Mouse (Mus musculus): ENCODE results near the gene Nup62. TPM values are rescaled to one million over a fixed set of nuclear protein-coding genes. Genes with fewer than 3 reads are reported as not detected.

Gene Nup62
- polyA plus RNA-seq, 1 experiment from 2014 or later = 100 TPM

DNA sequence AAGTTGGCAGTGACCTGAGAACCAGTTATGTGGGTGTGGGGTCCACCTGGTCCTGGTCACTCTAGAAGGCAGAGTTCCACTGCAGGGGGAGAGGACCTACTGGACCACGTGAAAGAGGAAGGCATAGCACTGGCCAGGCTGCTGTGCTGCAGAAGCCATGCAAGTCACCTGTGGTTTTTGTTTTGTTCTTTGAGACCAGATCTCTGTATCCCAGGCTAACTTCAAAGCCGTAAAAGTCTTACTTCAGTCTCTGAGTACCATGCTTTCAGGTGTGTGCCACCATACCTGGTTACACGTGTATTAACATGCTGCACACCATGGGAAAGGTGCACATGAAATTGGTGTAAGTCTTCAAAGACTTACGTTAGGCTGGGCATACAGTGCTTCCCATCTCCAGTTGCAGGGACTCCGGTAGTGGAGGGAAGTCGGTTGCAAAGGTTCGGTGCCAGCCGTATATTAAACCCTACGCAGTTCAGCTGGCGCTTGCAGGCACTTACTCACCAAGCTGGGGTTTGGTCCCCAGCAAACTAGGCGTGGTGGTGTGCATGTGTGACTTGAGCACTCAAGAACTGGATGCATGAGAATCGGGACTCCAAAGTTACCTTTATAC, 35.8 kb downstream of the Nup62 start:
- 0 out of 2 replicates have a peak overlapping the region, but pooled peaks have one; percentile 79 for H3K4me3 ChIP-seq (replicated peaks)
- ATAC-seq (replicated peaks; ENCODE audit: low FRiP score) = no peak
- H3K4me2 ChIP-seq = 0 out of 2 replicates have a peak overlapping the region, but pooled peaks have one; percentile 78
- no peaks in the 10 kb centered on the region for H3K27me3 ChIP-seq
- 91% methylated on average over 12 of the region's 12 CpGs for WGBS
- no peak overlapping the region; the same call in 1 of the 2 replicates for H3K27ac ChIP-seq
- peaks cover 71% of the 10 kb centered on the region for H3K4me1 ChIP-seq
- H3K9me3 ChIP-seq (replicated peaks) = no peaks in the 10 kb centered on the region
- H3K36me3 ChIP-seq = peaks cover 22% of the 10 kb centered on the region
- H3K9ac ChIP-seq = peak overlapping the region; percentile 77

DNA sequence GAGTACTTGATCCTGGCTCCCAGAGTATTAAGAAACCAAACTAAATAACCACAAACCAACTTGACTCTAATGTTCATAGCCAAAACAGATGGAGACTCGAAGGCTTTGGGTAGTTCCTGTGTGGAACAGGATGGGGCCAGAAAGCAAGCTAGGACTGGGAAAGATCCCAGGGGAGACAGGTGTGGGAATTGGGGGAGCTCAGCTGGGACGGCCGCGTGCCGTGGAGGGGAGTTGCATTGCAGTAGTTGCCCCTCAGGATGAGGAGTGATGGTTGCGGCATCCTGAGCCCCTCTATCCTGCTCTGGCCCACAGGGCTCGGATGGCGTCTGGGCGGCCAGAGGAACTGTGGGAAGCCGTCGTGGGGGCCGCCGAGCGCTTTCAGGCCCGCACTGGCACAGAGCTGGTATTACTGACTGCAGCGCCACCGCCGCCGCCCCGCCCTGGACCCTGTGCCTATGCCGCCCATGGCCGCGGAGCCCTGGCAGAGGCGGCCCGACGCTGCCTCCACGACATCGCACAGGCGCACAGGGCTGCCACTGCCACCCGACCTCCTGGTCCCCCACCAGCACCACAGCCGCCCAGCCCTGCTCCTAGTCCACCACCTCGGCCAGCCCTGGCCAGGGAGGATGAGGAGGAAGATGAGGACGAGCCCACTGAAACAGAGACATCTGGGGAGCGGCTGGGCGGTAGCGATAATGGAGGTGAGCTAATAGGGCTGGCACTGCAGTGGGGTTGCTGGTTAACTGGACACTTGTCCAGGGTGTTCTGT, 36.6 kb downstream of the Nup62 start:
- Histone ChIP-seq H3K9me3 (replicated peaks) (no peaks in the 10 kb centered on the region), H3K4me2 (0 out of 2 replicates have a peak overlapping the region, but pooled peaks have one; percentile 13), H3K4me1 (peaks cover 68% of the 10 kb centered on the region), H3K27me3 (no peaks in the 10 kb centered on the region), H3K36me3 (peaks cover 19% of the 10 kb centered on the region), H3K4me3 (replicated peaks) (no peak overlapping the region), H3K27ac (no peak overlapping the region), H3K9ac (no peak overlapping the region)
- WGBS = 86% methylated on average over 36 of the region's 36 CpGs
- ATAC-seq (replicated peaks; ENCODE audit: low FRiP score) = no peak

DNA sequence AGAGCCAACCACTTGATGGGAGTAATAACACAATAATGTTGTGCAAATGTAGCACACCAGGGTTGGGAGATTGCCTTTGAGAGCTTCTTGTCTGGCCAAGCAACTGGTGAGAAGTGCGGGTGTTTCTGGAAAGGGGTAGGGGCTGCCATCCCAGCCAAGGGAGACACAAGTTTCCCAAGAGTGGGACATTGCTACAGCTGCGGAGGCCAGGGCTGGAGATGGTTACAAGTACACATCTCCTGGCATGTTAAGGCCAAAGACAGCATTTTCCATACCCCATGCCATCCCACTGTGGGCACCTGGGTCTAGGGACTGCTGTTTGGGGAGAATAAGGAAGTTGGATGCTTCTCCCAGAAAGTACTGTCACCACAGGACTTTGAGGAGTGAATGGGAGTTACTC, 37.2 kb downstream of the Nup62 start:
- 93% methylated on average over 2 of the region's 2 CpGs for WGBS
- Histone ChIP-seq H3K9me3 (replicated peaks) (no peaks in the 10 kb centered on the region), H3K27me3 (no peaks in the 10 kb centered on the region), H3K27ac (no peak overlapping the region), H3K9ac (peak overlapping the region; percentile 63; the same call in 1 of the 2 replicates), H3K4me2 (no peak overlapping the region), H3K36me3 (peaks cover 19% of the 10 kb centered on the region), H3K4me1 (peaks cover 68% of the 10 kb centered on the region), H3K4me3 (replicated peaks) (peak overlapping the region; percentile 58)
- ATAC-seq (replicated peaks; ENCODE audit: low FRiP score) = no peak

DNA sequence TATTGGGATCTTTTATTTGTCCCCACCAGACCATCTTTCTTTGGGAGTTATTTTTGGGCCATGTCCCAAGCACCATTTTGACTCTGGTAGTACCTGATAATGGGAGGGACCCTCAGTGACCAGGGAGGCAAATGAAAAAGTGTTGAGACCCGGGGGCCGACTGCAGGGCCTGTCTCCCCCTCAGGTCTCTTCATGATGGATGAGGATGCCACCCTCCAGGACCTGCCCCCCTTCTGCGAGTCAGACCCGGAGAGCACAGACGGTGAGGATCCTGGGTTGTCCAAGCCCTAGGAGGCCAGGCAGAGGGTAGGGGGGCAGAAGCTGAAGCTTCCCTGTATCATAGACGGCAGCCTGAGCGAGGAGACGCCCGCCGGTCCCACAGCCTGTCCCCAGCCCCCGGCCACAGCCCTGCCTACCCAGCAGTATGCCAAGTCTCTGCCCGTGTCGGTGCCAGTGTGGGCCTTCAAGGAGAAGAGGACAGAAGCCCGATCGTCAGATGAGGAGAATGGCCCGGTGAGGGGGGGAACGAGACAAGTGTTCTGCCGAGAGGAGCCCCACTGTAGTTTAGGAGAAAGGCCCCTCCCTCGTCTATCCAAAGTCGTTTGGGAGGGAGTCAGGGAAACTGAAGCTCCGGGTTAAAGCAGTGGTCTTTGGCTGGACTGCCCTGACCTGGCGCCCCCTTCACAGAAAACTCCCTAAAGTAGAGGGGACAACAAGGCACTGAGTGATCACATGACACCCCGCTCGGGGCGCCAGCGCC, 37.9 kb downstream of the Nup62 start:
- no peak; the same call in 1 of the 2 replicates for ATAC-seq (replicated peaks; ENCODE audit: low FRiP score)
- Histone ChIP-seq H3K9ac (peak overlapping the region; percentile 63), H3K4me1 (peaks cover 73% of the 10 kb centered on the region), H3K27me3 (no peaks in the 10 kb centered on the region), H3K4me3 (replicated peaks) (peak overlapping the region; percentile 58), H3K27ac (peak overlapping the region; percentile 99), H3K36me3 (peaks cover 21% of the 10 kb centered on the region), H3K9me3 (replicated peaks) (no peaks in the 10 kb centered on the region), H3K4me2 (peak overlapping the region; percentile 96)
- 23% methylated on average over 26 of the region's 26 CpGs for WGBS

DNA sequence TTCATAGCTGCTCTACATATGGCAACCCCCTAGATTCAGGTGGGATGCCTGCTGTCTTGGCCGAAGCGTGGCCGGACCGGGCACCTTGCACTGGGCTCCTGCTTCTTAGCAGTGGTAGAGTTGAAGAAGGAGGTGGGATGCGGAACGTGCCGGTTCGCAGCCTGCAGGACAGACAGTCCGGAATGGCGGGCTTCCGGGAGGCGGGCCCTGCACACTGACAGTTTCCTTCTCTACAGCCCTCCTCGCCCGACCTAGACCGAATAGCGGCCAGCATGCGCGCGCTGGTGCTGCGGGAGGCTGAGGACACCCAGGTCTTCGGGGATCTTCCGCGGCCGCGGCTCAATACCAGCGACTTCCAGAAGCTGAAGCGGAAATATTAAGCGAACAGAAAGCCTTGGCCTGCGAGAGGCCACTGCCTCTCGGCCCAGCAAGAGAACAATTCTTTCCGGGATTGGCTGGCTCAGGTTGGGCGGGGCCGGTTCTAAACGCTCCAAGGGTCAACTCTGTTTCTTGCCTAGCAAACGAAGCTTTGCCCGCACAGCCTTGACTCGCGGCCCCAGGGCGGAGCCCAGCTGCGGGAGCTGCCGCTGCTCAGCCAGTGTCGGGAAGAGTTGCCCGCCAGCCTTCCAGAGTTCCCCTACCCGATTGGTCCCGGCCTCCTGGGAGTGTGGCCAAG, 38.6 kb downstream of the Nup62 start:
- WGBS = 2% methylated on average over 45 of the region's 45 CpGs
- H3K9ac ChIP-seq = peak overlapping the region; percentile 63
- H3K9me3 ChIP-seq (replicated peaks) = no peaks in the 10 kb centered on the region
- H3K4me3 ChIP-seq (replicated peaks) = peak overlapping the region; percentile 58
- H3K27me3 ChIP-seq = no peaks in the 10 kb centered on the region
- peaks cover 26% of the 10 kb centered on the region for H3K36me3 ChIP-seq
- peak overlapping the region; percentile 99 for H3K27ac ChIP-seq
- peak; percentile 57 for ATAC-seq (replicated peaks; ENCODE audit: low FRiP score)
- H3K4me1 ChIP-seq = peaks cover 73% of the 10 kb centered on the region
- peak overlapping the region; percentile 96 for H3K4me2 ChIP-seq

DNA sequence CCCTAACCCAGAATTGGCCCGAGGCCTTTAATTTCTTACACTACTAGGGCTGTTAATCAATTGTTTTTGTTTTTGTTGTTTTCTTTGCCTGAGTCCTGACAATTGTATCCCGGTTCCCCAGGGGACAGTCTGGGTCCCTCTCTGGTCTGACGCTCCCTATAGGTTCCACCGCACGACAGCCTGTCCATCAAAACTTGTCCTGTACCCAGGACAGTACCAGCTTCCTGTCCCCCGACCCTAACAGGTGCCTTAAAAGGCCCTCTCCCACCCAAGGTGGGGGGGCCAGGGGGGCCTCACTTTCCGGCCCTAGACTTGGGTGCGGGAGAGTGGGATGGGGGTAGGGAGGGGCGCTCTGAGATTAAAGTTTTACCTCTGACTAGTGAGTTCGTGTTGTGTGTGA, 39.1 kb downstream of the Nup62 start:
- Histone ChIP-seq H3K9ac (peak overlapping the region; percentile 63), H3K4me2 (peak overlapping the region; percentile 96), H3K9me3 (replicated peaks) (no peaks in the 10 kb centered on the region), H3K4me1 (peaks cover 73% of the 10 kb centered on the region), H3K36me3 (peaks cover 32% of the 10 kb centered on the region), H3K27me3 (no peaks in the 10 kb centered on the region), H3K4me3 (replicated peaks) (peak overlapping the region; percentile 58), H3K27ac (peak overlapping the region; percentile 99)
- 27% methylated on average over 10 of the region's 10 CpGs for WGBS
- no peak for ATAC-seq (replicated peaks; ENCODE audit: low FRiP score)

DNA sequence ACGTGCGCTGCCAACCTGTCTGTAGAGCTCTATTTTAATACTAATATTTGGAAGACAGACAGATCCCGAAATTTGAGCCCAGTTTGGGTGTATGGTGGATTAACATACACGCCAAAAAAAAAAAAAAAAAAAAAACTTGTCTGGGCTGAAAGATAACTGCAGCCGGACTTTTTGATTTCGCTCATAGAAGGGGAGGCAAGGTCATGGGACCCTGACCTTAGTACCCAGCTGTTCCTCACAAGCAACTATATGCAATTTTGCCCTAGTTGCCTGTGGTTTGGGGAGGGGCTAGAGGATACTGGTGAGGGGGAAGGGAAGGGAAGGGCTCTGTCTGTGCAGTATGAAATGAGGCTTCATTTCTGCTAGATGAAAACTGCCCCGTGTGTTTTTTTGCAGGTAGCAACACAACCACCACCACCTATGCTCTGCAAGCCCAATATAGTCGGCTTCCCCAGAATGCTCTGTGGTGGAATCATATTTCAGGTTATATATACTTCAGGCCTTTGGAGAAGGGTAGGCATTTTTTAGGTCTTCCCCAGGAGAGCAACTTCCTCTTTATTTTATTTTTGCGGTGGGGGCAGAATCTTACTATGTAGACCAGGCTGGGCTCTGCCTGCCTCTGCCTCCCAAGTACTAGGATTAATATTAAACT, 40.5 kb downstream of the Nup62 start:
- ATAC-seq (replicated peaks; ENCODE audit: low FRiP score) = no peak
- 64% methylated on average over 9 of the region's 9 CpGs for WGBS
- Histone ChIP-seq H3K27me3 (no peaks in the 10 kb centered on the region), H3K4me1 (peaks cover 73% of the 10 kb centered on the region), H3K4me2 (peak overlapping the region; percentile 81), H3K36me3 (peaks cover 32% of the 10 kb centered on the region), H3K27ac (peak overlapping the region; percentile 92), H3K9me3 (replicated peaks) (no peaks in the 10 kb centered on the region), H3K9ac (peak overlapping the region; percentile 70), H3K4me3 (replicated peaks) (peak overlapping the region; percentile 65)

DNA sequence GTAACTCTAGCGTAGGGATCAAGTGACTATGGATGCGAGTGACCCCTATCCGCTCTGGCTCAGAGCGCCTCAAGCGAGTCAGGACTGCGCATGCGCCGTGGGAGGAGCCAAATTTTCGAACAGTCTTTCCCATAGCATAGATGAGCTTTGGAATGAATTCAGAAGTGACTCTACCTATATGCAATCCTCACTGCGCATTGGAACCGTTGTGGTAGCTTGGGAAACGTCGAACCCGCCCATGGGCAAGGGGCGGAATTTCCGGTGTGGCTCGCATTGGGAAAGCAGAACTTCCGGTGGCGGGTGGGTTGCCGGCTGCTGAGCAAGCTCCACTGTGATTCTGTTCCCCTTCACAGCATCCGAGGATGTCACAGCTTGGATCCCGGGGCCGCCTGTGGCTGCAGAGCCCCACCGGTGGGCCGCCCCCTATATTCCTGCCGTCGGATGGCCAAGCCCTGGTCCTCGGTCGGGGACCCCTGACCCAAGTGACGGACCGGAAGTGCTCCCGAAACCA, 41.2 kb downstream of the Nup62 start, which contains the start of gene Pnkp:
Pnkp (plus strand) TSS at position 98 of the 511 bp plus-strand sequence.
- peak within 1 kb of the TSS; percentile 65 for H3K4me3 ChIP-seq (replicated peaks)
- no peaks in the 10 kb centered on the region for H3K27me3 ChIP-seq
- H3K36me3 ChIP-seq = peaks cover 35% of the 10 kb centered on the region
- peak; percentile 7; the same call in 1 of the 2 replicates for ATAC-seq (replicated peaks; ENCODE audit: low FRiP score)
- under 1% methylated on average over 32 of the region's 32 CpGs for WGBS
- no peaks in the 10 kb centered on the region for H3K9me3 ChIP-seq (replicated peaks)
- H3K9ac ChIP-seq = peak within 1 kb of the TSS; percentile 70
- peak within 1 kb of the TSS; percentile 81 for H3K4me2 ChIP-seq
- peaks cover 72% of the 10 kb centered on the region for H3K4me1 ChIP-seq
- peak within 1 kb of the TSS; percentile 92 for H3K27ac ChIP-seq

DNA sequence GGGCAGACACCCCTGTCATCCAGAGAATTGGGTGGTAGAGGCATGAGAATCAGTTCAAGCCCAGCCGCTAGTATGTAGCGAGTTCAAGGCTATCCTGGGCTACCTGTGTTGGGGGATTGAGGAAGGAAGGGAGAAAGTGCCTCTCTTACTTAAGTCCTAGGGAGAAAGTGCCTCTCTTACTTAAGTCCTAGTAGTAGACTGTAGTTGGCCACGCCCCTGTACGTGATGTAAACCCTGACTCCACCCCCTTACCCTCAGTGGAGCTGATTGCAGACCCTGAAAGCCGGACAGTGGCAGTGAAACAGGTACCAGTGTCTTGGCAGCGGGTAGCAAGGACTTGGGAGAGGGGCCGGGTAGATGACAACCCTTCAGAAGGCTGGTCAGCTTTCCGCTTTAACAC, 42.0 kb downstream of the Nup62 start:
- H3K4me2 ChIP-seq = peak overlapping the region; percentile 81
- peak overlapping the region; percentile 70 for H3K9ac ChIP-seq
- peak overlapping the region; percentile 65 for H3K4me3 ChIP-seq (replicated peaks)
- peaks cover 36% of the 10 kb centered on the region for H3K36me3 ChIP-seq
- no peaks in the 10 kb centered on the region for H3K9me3 ChIP-seq (replicated peaks)
- no peaks in the 10 kb centered on the region for H3K27me3 ChIP-seq
- peaks cover 65% of the 10 kb centered on the region for H3K4me1 ChIP-seq
- peak overlapping the region; percentile 92 for H3K27ac ChIP-seq
- ATAC-seq (replicated peaks; ENCODE audit: low FRiP score) = no peak
- 25% methylated on average over 8 of the region's 8 CpGs for WGBS

DNA sequence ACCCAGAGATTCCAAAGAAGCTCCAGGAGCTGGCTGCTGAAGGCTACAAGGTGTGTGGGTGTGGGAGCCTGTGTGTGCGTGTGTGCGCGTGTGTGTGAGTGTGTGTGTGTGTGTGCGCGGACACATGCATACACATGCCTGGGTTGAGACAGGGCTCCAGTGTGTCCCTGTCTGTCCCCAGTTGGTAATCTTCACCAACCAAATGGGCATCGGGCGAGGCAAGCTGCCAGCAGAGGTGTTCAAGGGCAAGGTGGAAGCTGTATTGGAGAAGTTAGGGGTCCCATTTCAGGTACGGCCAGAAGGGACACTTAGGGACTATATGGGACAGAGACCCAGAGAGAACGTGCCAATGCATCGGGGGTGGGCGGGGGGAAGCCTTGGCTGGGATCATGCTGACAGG, 44.0 kb downstream of the Nup62 start:
- no peak for ATAC-seq (replicated peaks; ENCODE audit: low FRiP score)
- 0 out of 2 replicates have a peak overlapping the region, but pooled peaks have one; percentile 16 for H3K27ac ChIP-seq
- H3K4me2 ChIP-seq = no peak overlapping the region
- H3K4me1 ChIP-seq = peaks cover 51% of the 10 kb centered on the region
- no peaks in the 10 kb centered on the region for H3K27me3 ChIP-seq
- no peaks in the 10 kb centered on the region for H3K9me3 ChIP-seq (replicated peaks)
- peaks cover 52% of the 10 kb centered on the region for H3K36me3 ChIP-seq
- no peak overlapping the region for H3K9ac ChIP-seq
- 94% methylated on average over 11 of the region's 11 CpGs for WGBS
- no peak overlapping the region for H3K4me3 ChIP-seq (replicated peaks)

Data from kidney, embryonic 15.5 days (tissue).